Mouse (Mus musculus): ENCODE measurements around the gene Grm7.

Gene Grm7

DNA sequence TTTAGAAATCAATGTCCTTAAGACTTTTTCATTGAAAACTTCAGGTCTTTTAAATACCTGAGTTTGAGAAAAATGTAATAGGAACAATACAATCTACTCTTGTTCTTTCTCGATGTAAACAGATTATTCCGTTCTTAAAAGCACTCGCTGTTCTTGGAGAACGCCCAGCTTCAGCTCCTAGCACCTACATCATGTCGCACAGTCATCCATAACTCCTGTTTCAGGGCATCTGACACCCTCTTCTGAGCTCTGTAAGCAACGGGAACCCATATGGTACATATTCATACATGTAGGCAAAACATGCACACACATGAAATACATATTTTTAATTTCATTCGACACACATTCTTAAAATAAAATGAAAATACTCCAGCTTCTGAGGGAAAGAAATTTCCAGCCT, 916.0 kb downstream of the Grm7 start:
- DNase-seq (ENCODE audit: low read depth) = no peak

DNA sequence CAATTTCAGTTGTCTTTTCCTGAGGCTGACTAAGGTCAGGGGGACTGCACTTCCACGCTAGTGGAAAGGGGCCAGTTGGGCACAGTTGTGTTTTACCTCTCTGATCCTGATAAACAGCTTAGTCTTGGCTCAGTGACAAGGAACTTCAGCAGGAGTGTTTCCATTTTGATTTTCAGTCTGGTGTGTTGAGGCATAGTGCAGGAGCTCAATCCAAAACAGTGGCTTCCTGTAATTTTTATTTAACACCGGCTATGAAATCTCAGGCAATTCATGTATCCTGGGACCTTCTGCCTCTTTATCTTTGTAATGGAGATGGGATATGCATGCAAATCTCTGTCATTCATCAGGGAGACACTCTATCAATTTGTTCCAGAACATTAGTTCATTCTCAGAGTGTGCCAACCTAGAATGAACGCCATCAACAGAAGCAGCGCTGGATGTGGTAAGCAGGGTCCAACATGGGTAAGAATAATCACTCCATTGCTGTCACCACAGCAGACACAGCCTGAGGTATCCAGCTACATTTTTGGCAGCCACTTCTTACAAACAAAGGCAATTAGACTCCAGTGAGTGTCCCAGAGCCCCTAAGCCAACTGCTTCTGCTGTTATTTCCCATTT, 926.2 kb downstream of the Grm7 start:
- DNase-seq (ENCODE audit: low read depth) = no peak

DNA sequence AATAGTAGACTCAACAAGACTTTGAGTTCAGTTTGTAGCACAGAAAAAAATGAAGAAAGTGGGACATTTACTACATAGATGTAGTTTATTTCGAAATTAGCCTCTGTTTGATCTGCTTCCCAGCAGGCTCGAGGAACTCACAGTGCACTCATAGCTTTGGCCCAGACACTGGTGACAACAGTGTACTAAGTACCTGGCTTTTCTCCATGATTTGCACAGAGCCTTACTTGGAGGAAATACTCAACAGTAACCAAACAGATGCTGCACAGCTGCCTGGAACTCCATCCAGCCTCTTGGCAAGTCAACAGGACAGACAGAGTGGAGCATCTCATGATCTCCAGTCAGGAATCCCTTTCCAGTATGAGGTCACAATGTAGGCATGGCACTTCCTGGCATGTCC, 939.5 kb downstream of the Grm7 start:
- DNase-seq (ENCODE audit: low read depth) = no peak

DNA sequence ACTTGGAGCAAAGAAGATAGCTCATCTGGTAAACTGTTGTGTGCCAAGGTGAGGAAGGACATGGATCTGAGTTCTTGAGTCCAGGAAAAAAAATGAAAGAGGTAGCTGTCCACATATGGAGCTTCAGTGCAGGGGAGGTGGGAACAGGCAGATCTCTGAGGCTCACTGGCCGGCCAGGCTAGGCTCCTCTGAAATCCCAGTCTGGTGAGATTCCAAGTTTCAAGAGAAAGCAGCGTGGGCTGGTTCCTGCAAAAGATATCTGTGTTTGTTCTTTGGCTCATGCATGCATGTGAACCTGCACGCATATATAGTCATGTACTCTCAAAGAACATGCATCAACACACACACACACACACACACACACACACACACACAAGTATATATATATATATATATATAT, 942.2 kb downstream of the Grm7 start:
- DNase-seq (ENCODE audit: low read depth) = no peak

DNA sequence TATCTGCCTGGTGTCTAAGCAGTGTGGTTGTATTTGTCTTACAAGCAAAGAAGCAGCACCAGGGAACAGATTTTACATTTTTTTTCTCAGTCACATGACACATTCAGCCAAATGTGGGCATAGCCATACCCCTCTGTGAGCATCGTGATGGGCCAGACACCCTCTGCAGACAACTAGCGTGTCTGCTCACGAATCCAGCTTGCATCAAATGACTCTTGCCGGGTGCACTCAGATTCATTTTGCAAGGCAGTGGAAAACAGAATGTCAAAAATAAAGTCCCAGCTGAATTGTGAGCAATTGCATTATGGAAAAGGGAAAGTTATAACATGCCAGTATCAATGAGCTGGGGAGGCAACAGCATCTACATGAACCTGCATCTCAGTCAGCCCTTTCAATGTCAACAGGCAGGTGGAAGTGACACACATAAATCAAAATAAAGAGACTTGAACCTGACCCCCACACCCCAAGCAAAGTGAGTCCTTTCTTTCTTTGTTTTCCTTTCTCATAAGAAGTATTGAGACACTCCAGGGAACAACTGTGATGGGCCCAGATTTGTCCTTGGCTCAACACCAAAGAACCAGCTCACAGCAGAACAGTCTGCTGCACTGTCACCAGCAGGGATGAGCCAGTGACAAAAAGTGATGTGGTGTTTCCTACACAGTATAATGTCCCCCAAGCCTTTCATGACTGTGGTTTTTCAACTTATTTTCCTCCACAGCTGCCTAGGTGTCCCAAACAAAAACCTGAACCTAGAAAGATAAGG, 956.7 kb downstream of the Grm7 start:
- DNase-seq (ENCODE audit: low read depth) = no peak

DNA sequence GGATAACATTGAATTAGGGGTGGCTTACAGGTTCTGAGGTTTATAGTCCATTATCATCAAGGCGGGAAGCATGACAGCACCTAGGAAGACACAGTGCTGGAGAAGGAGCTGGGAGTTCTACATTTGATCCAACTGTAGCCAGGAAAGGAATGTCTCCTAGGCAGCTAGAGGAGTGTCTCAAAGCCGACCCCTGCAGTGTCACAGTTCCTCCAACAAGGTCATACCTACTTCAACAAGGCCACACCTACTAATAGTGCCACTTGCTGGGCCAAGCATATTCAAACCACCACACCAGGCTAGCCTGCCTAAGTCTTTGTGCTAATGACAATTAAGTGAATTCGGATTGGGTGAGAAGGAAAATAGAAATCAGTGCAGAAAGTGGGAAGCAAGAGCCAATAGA, 965.0 kb downstream of the Grm7 start:
- DNase-seq (ENCODE audit: low read depth) = no peak

DNA sequence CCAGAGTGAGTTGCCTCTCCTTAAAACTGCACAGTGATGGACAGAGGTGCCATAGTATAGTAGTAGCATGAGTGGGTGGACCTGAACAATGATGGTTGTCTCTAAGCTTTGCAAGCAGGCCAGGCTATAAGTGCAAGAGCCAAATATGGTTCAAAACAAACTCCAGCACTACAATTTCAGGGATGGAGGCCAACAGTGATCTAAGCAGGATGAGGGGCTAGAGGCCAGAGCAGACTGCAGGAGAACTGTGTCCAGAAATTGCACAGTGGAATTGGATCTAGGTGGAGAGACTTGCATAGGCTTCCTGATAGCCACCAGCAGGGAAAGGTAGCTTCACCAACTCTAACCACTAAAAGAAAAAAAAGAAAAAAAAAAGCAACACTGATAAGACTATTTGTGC, 968.5 kb downstream of the Grm7 start:
- no peak for DNase-seq (ENCODE audit: low read depth)
